Mouse (Mus musculus): ENCODE results near the gene Myo1d. TPM values are rescaled to one million over a fixed set of nuclear protein-coding genes. Genes with fewer than 3 reads are reported as not detected.

Gene Myo1d
- polyA plus RNA-seq (2012; fragmentation: generic; extraction: Trizol) = 1 to 10 TPM; 1.5 to 5.4 TPM

DNA sequence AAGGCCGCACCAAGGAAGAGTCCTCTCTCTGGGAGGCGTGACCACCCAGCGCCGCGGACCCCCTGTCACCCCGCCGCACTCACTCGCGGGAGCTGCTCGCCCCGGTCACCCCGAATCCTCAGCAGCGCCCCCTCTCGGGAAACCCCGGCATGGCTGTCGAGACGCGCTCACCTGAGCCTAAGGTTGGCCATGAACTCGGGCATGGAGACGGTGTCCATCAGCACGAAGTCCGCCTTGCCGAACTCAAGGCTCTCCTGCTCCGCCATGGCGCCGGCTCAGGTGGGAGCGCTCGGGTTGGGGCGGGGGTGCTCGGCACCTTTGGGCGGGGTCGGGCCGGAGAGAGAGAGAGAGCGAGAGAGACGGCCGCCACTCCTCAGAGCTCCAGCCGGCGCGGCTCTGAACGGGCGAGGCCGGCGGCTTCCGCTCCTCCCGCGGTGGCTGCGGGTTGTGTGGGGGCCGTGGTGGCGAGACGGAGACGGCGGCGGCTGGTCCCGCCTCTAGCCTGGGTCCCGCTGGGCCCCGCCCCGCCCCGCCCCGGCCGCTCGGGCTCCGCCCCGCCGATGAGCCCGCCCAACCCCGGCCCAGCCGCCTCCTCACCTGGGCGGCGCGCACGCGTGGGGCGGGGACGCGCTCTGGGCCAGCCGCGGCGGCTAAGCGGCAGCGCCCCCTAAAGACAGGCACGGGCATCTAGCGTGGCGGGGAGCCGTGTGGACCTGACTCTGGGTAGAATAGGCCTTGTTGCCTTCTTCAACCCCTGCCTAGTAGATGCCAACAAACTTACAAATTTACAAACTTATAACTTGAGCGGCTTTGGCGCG lies at the start of gene Myo1d:
Gene Myo1d, minus strand, starts transcription at position 499 of the 818 bp plus-strand sequence.

DNA sequence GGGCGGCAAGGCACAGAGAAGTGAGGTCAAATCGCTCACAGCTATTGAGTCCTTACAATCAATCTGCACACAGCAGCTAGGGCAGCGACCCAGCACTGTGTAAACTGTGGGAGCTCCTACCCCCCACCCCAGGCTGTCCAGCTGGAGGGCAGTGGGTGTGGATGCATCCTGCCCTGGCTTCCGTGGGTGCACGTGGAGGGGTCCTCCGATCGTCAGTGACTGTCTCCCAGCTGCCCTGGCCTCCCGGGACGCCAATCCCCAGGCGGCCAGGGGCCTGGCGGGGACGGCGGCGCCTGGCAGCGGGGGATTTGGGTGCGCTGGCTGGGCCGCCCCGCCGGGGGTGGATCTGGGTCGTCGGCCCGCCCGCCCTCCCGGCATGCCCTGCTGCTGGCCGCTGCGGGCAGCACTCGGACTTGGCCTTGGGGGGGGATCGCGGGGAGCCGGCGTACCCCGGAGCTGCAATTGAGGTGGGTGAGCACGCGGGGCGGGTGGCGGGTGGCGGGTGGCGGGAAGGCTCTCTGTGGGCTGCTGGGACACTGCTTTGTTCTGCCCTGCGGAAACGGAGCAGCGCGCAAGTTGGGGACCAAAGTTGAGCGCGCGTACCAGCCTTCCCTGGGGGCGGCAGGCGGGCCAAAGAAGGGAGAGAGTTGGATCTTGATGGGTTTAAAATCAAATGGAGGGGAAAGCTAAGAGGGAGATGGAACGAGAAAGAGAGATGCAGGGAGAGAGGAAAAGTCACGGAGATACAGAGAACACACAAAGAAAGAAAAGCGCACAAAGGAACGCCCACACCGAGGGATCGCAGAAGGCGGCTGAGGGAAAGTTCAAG lies 30.4 kb upstream of the Myo1d start, which contains the start of gene Tmem98:
Gene Tmem98, plus strand, starts transcription at position 183 of the 829 bp plus-strand sequence.

GRCm38 (mm10) chr11:80476222-80477189 lies 303.3 kb downstream of the Myo1d start, which contains the start of gene Cdk5r1:
Cdk5r1 (plus strand) TSS chr11:80477023.

Other genes starting within 250 kb of the Myo1d start
- gene Tmem98, start 30.1 kb upstream of the Myo1d start, polyA plus RNA-seq (2012; fragmentation: generic; extraction: Trizol) = 100 to 1,000 TPM in 1 of 2 experiments, 10 to 100 TPM in 1; 51.3 to 100 TPM
- not detected for gene Spaca3, start 78.3 kb upstream of the Myo1d start, polyA plus RNA-seq (2012; fragmentation: generic; extraction: Trizol)